ENCODE assay signal across 8 mouse cellular contexts in the genomic region with DNA sequence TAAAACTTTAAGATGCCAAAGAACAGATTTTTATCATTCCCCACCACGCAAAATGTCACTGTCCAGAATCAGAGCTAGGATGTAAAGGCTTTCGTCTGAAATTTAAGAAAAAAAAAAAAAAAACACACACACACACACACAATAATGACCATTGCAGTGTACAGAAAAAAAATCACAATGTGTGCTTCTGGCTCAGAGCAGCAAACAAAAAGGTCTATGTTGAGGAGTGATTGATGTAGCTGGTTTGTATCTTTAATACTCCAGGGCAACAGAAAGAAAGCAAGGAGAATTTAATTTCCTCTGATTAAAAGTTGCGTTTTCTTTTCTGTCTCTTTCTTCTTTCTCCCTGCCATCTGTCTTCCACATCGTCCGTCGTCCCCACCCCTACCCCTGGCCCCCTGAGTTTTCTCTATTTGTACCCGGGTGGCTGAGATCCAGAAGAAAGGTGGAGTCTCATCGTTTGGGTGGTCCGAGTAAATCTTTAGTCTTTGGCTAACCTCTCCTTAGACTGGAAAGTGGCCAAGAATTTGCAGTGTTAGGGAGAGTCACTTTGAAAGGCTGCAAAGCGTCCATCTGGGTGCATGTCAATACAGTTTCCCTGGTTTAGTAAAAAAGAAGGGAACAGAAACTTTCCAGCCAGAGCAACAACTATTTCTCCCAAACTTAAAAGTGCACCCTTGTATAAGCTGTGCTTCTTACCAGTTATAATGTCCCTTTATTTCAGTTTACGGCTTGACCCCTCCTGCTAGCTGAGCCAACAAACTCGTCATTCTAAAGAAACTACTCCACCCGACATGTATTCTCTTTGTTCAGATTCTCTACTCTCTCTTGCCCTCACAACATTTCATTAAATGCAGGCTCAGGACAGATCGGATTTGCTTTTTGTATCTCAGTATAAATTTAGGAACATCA.
DNase-seq lines count a peak whose midpoint lies in the region; ATAC-seq lines count a peak whose summit lies in the region.

No protein-coding gene starts in this region.

- DNase-seq in cerebellum, postnatal 10 days: peak; percentile 70 to 73
- no peak for DNase-seq in cerebellum, adult 18-20 months
- peak; percentile 11 to 51 for DNase-seq in heart, postnatal 14 days
- DNase-seq in left cerebral cortex, adult 18-20 months (ENCODE audit: low spot score in 2 of 2): no peak
- DNase-seq in left cerebral cortex, postnatal 25 days (ENCODE audit: low spot score in 2 of 2): no peak

- peaks cover 27% of the 10 kb centered on the region for H3K4me1 ChIP-seq in embryonic facial prominence, embryonic 13.5 days
- peaks cover 5% of the 10 kb centered on the region; the same call in 1 of the 2 replicates for H3K4me1 ChIP-seq in midbrain, embryonic 12.5 days

- ATAC-seq in embryonic facial prominence, embryonic 13.5 days (ENCODE audit: insufficient number of reproducible peaks, insufficient read depth, low FRiP score, low TSS enrichment, low read depth): no peak
- peak; percentile 80 for ATAC-seq in midbrain, embryonic 12.5 days (ENCODE audit: low FRiP score, low read depth)
- ATAC-seq in granulocyte monocyte progenitor cell, adult 5-6 weeks (replicated peaks; ENCODE audit: poor library complexity, severe bottlenecking): no peak

- H3K36me3 ChIP-seq in embryonic facial prominence, embryonic 13.5 days: no peaks in the 10 kb centered on the region
- no peaks in the 10 kb centered on the region for H3K36me3 ChIP-seq in midbrain, embryonic 12.5 days

- WGBS in embryonic facial prominence, embryonic 13.5 days: 18% methylated on average over 14 of the region's 14 CpGs
- WGBS in midbrain, embryonic 12.5 days: 20% methylated on average over 14 of the region's 14 CpGs

- H3K9ac ChIP-seq in embryonic facial prominence, embryonic 13.5 days: 0 out of 2 replicates have a peak overlapping the region, but pooled peaks have one; percentile 32
- H3K9ac ChIP-seq in midbrain, embryonic 12.5 days (replicated peaks): no peak overlapping the region

- peak overlapping the region; percentile 74 for H3K27ac ChIP-seq in embryonic facial prominence, embryonic 13.5 days
- H3K27ac ChIP-seq in midbrain, embryonic 12.5 days (replicated peaks): peak overlapping the region; percentile 52; the same call in 1 of the 2 replicates

- intact Hi-C loops in heart, postnatal 14 days (cut with DNase I): no loop called here
- intact Hi-C loops in left cerebral cortex, postnatal 25 days (cut with DNase I): no loop called here

- H3K4me2 ChIP-seq in embryonic facial prominence, embryonic 13.5 days: peak overlapping the region; percentile 41
- peak overlapping the region; percentile 31 for H3K4me2 ChIP-seq in midbrain, embryonic 12.5 days (replicated peaks)

- 0 out of 2 replicates have a peak overlapping the region, but pooled peaks have one; percentile 1 for H3K4me3 ChIP-seq in embryonic facial prominence, embryonic 13.5 days
- no peak overlapping the region for H3K4me3 ChIP-seq in midbrain, embryonic 12.5 days

- H3K27me3 ChIP-seq in embryonic facial prominence, embryonic 13.5 days: no peaks in the 10 kb centered on the region
- H3K27me3 ChIP-seq in midbrain, embryonic 12.5 days: no peaks in the 10 kb centered on the region

- H3K9me3 ChIP-seq in embryonic facial prominence, embryonic 13.5 days: no peaks in the 10 kb centered on the region
- no peaks in the 10 kb centered on the region for H3K9me3 ChIP-seq in midbrain, embryonic 12.5 days

Comparison
In these comparisons a context has a peak if more than half of its experiments do, and no peak if none do; other contexts are left out.
1. DNase-seq: peak in cerebellum, postnatal 10 days (2 of 2) and heart, postnatal 14 days (2 of 2); none in cerebellum, adult 18-20 months (0 of 2), left cerebral cortex, adult 18-20 months (0 of 2) and left cerebral cortex, postnatal 25 days (0 of 2).